Mouse (Mus musculus): Measurements from ENCODE around the gene Mr1.

The Mr1 gene

GRCm38 (mm10) chr1:155127429-155127934 lies 19.1 kb downstream of the Mr1 start:
- no peak for DNase-seq

GRCm38 (mm10) chr1:155126716-155127115 lies 19.9 kb downstream of the Mr1 start:
- no peak for DNase-seq

GRCm38 (mm10) chr1:155124397-155124796 lies 22.2 kb downstream of the Mr1 start:
- DNase-seq: no peak

GRCm38 (mm10) chr1:155121977-155122939 lies 24.4 kb downstream of the Mr1 start:
- DNase-seq: peak; percentile 35 to 56

- no peak for DNase-seq
Observed at GRCm38 (mm10) chr1:155119719-155120118, 26.9 kb downstream of the Mr1 start.

GRCm38 (mm10) chr1:155113946-155114345 lies 32.7 kb downstream of the Mr1 start:
- no peak for DNase-seq

- no peak for DNase-seq
Observed at GRCm38 (mm10) chr1:155112875-155113274, 33.7 kb downstream of the Mr1 start.

GRCm38 (mm10) chr1:155112118-155112517 lies 34.5 kb downstream of the Mr1 start:
- no peak for DNase-seq

- DNase-seq: no peak
Observed at GRCm38 (mm10) chr1:155111491-155111890, 35.1 kb downstream of the Mr1 start.

GRCm38 (mm10) chr1:155109387-155110350 lies 36.9 kb downstream of the Mr1 start:
- DNase-seq: no peak

GRCm38 (mm10) chr1:155108412-155108811 lies 38.2 kb downstream of the Mr1 start:
- DNase-seq: no peak

- no peak for DNase-seq
Observed at GRCm38 (mm10) chr1:155107843-155108242, 38.8 kb downstream of the Mr1 start.

GRCm38 (mm10) chr1:155106310-155106709 lies 40.3 kb downstream of the Mr1 start:
- DNase-seq: no peak

GRCm38 (mm10) chr1:155103991-155104390 lies 42.6 kb downstream of the Mr1 start:
- no peak for DNase-seq

GRCm38 (mm10) chr1:155102631-155103030 lies 44.0 kb downstream of the Mr1 start:
- no peak for DNase-seq

GRCm38 (mm10) chr1:155099280-155099848 lies 47.2 kb downstream of the Mr1 start, which contains the start of gene Ier5:
Gene Ier5 (minus strand): TSS chr1:155099636.
- peak; percentile 96 for DNase-seq

- DNase-seq: peak; percentile 46 to 67
Observed at GRCm38 (mm10) chr1:155098486-155099279, 47.9 kb downstream of the Mr1 start.

GRCm38 (mm10) chr1:155097931-155098485 lies 48.6 kb downstream of the Mr1 start:
- peak in 1 of 2 experiments; percentile 63 for DNase-seq

GRCm38 (mm10) chr1:155097354-155097753 lies 49.3 kb downstream of the Mr1 start:
- no peak for DNase-seq

- no peak for DNase-seq
Observed at GRCm38 (mm10) chr1:155096620-155097261, 49.9 kb downstream of the Mr1 start.

Data from kidney, postnatal 36 days (tissue).